Mouse (Mus musculus) Muller cell, postnatal 12 days (primary cell): ENCODE measurements at regions not wholly inside any gene's neighbourhood (a gene's known extent, or its start where the extent isn't known, plus 50 kb on each side); places are given as distances from the start of the nearest gene placed in this dataset.
"Not testable (repeated sequence)": the region's sequence is repeated elsewhere in the genome, so short reads cannot be mapped to it uniquely, and the experiment has no call there.

Experiments used
- DNase-seq: peaks from one replicate; pipeline ENCODE4 v3.0.0-alpha.2; 2015; ENCODE audit errors: inconsistent ontology term

DNA sequence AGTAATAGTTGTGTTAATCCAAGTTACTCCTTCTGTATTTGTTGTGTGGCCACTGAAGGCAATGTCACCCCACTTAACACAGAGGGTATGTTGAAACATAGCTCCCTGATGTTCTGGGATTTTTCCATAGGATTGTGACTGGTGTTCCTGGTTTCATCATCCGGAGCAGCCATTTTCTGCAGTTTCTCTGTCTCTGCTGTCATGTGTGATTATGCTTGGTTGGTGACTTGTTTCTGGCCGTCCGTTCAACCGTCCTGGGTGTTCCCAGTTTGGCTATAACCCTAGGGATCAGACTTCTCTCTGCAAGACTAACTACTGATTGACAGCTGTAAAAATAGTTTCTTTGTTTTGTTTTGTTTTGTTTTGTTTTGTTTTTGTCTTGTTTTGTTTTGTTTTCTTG lies 98.1 kb upstream of the Rpl34 start:
- no peak for DNase-seq

DNA sequence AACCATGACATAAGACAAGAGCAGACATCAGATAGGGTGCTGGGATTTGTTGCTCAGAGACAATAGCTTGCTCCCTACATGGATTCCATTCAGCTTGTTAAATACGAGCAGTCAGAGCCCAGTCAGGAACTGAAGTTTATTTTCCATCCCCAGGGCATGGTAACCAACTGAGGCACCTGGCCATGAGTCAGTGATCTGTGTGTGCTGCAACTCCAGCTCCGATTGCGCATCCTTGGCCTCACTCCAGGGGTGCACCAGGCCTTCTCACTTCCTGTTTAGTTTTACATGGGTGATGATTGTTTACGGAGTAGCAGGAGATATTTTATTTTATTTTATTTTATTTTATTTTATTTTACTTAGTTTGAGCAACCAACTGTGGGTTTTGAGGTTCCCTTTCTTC lies 97.7 kb upstream of the Rpl34 start:
- DNase-seq = peak; percentile 39

DNA sequence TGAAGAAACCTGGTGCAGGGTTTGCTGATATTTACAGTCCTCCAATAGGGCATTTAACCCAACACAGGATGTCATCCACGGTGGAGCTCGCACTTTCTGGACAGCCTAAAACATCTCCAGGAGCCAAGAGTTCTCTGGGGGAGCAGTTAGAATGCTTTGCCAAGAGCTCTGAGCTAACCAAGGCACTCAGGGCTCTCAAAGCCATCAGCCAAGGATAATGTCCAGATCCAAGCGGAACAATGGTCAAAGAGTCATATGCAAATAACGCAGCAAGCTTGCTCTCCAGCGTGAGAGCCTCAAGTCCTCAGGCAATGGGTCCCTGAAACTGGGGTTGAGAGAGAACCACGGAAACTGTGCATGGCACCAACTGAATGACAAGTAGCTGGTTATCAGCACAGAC lies 96.8 kb upstream of the Rpl34 start:
- no peak for DNase-seq

DNA sequence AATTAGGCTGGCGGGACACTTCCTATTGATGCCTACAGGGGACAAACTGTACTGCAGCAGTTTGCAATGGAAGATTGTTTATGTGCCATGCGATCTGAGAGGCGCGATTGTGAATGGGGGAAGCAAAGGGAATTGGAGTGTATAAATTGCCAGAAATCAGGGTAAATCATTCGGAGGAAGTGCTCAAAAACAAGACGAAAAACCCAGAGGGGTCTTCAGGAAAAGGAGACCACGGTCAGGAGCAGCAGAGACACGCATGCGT lies 89.6 kb upstream of the Rpl34 start:
- DNase-seq = no peak

DNA sequence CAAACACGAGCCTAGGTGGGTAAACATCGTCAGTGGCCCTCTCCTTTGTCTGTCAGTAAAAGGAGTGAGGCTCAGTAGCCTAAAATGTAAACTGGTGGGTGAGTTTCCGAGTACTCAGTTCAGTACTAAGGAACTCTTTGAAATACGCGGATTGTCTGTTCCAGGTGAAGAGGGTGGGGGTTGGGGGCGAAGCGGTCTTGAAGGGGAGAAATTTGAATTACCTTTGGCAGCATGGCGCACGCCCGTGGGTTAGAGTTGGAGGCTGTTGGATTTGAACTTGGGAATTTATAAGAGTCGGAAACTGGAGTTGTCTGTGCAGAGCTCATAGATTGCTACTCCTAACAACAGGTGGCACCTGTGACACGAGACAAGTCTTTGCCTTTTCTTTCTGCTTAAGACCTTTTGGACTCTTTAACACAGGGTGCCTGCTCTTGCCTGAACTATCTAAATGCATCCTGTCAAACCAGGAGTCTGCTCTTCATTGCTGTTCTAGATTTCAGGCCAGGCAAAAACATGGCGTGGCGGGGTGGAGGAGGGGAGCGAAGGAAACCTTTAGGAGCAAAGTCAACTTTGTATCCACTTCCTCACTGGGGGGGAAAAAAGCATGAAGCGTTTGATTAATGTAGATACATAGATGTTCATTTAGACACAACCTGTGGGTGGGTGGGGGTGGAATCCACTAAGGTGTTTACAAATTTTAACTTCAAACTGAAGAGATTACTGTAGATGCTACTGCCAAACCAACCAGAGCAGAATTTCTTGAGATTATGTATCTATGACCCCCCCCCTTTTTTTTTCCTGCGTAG lies 89.0 kb upstream of the Rpl34 start:
- DNase-seq = no peak

DNA sequence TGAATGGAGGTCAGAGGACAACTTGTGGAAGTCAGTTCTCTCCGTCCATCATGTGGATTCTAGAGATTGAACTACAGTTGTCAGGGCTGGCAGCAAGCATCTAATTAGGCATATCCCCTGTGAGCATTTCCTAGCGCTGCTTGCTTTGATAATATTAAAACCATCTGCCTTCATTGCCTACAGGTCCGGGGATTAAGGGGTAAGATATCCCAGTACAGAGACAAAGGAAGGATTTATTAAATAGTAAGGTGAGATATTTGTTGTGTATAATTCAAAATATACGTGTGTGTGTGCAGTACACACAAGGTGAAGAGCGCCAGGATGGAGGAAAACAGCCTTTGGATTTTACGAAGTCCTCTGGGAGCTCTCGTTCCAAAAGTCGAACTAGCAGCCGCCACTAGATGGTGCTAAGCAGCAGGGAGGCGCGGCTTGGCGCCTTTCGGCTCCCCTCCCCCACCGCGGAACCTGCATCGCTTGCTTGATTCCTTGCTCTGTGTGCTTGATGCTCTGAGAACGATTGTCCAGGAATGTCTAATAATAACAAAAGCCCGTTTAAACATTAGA lies 88.4 kb upstream of the Rpl34 start:
- peak; percentile 86 for DNase-seq

DNA sequence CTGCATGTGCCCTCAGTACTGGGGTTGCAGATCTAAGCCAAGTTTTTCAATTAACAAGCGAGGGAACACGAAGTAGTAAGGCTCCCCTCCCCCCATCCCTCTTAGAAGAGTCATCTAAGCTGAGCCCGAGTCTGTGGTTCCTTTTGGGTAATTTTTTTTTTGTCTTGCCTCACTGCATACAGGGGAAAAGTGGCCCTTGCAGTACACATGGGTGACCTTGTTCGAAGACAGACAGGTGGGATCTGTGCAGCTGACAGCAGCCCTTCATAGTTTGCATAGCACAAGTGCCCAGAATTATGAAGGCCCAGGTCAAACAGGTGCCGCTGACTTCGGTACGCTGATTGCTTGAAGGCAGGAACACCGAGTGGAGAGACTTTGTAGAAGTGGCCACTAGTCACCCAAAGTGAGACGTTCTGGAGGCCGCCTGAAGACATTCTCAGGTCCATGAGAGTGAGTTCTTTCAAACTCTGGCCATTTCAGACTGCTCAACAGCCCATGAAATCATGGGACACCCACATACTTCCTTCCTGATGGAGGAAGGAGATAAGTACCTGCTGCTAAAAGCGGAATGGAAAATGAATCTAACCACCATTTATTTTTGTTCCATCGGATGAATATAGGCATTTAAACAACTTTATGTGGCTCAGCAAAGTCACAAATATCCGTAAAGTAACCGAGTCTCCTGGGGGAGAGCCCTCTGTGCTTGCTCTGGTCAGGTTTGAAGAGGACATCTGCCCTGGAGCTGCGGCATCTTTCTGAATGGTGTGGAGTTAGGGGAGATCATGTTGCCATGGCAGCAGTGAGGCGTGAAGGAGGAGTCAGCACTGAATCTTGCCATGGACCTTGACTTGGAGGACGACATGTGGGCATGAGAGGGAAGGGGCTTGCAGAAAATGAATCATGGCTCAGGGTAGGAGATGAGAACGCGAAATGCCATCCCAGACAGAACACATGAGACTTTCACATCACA lies 79.8 kb upstream of the Rpl34 start:
- no peak for DNase-seq

DNA sequence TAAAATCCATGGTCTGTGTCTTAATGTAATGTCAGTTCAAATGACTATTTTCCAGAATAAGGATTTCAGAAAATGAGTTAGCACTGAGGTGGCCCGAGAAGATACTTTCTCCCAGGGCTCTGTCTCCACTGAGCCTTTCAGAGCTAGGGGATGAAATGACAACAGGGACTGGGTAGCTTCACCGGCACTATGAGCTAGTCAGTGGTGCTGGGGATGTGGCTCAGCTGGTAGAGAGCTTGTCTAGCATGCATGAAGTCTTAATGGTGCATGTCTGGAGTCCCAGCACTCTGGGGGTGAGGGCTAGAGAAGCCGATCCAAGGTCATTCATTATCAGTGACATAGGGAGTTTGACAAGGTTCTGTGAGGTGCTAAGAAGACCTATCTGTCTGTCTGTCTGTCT lies 75.1 kb upstream of the Rpl34 start:
- no peak for DNase-seq

DNA sequence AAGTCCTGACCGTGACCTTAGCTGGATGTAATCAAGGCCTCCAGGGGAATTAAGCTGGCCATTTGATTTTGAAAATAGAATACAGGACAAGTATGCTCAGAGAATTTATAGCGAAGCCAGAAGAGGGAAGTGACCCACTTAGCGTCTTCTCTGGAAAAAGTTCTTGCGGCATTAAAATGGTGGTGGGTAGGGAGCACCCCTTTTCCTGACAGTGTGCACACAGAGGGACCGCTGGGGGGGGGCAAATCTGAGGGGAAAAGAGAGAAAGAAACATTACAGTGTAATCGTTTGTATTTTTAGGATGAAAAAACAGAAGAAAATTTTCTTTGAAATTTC lies 74.1 kb upstream of the Rpl34 start:
- DNase-seq = no peak

DNA sequence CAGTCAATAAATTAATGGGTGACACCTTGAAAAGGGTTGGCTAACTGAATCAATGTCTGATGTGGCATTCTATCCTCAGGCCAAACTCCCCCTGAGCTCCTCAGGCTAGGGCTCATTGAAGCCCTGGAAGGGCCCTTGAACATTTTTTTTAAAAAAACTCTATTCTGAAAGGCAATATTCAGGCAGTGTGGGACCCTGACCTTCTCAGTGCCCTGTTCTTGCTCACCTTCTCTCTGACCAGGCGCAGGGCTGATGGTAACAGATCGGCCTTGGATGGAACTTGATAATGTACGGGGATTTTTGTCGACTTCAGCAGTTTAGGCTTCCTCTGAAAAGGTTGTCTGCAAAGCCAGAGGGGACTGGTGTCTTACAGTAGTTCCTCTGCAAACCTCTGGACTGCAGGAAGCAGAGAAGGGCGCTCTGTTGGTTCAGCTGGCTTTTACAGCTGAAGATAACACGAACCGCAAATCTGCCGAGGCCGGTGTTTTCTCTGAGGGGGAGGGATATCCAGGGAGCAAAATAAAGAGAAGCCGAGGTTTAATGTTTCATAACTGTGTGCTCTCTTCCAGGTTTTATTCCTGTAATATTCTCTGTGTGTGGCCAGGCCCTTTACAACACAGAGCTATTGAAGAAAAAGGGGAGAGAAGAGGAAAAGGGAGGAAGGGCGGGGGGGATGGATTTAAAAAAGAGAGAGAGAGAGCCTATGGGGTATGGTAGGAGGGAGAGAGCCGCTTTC lies 73.6 kb upstream of the Rpl34 start:
- DNase-seq = no peak

DNA sequence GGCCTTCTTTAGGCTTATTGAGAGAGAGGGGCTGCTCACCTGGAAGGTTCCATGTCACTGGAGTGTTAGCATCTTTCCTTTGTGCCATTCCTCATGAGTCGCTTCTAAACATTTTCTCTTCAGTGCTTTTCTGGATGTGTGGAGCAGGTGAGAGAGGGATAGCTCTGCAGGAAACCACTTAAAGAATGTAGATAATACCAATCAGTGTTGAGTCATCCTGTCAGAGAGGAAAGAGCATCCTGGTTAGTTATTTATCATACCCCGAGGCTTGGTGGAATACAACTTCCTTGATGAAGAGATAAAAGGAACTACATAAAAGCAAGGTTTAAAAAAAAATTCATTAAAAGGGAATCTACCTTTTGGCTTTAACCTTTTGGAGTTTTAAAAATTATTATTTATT lies 69.8 kb upstream of the Rpl34 start:
- no peak for DNase-seq

DNA sequence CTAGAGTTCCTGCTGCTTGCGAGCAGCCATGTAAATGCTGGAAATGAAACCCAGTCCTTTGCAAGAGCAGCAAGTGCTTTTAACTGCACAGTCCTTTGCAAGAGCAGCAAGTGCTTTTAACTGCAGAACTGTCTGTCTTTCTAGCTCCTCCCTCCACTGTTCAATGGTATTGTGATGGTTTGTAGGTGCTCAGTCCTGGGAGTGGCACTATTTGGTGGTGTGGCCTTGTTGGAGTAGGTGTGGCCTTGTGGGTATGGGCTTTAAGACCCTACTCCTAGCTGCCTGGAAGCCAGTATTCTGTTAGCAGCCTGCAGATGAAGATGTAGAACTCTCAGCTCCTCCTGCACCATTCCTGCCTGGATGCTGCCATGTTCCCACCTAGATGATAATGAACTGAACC lies 67.8 kb upstream of the Rpl34 start:
- DNase-seq = not testable (repeated sequence)

DNA sequence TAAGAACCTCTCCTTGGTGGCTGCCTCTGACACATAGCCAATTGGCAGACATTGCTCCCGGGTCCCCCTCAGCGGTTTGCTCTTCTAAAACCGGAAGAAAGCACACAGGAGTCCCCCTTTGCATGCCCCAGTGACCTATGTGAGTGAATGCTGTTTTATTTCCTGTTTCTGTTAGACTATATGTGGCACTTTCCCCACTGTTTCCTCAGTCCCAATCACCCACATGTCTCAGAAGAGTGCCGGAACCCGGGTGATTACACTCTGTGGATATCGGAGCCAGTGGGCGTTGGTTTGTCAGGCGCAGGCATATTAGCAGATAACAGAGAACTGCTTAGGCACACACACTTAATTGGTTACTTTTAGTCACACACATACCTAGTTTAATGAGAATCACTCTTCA lies 66.3 kb upstream of the Rpl34 start:
- no peak for DNase-seq

DNA sequence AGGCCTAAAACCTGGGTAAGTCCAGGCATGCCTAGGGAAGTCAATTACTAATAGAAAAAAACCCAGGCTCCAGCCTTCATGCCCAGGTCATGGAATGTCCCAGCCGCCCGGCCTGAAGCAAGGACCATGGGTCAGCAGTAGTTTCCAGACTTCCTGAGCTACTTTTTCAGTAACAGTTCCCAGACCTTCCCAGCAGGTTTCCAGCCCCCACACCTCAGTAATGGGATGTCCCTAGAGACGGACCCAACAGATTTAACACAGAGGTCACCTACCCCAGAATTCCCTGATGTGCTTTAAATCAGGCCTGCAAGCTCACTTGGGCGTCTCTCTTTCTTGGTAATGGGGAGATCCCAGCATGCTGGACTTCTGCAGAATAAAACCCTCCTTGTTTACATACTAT lies 65.2 kb upstream of the Rpl34 start:
- DNase-seq = no peak

DNA sequence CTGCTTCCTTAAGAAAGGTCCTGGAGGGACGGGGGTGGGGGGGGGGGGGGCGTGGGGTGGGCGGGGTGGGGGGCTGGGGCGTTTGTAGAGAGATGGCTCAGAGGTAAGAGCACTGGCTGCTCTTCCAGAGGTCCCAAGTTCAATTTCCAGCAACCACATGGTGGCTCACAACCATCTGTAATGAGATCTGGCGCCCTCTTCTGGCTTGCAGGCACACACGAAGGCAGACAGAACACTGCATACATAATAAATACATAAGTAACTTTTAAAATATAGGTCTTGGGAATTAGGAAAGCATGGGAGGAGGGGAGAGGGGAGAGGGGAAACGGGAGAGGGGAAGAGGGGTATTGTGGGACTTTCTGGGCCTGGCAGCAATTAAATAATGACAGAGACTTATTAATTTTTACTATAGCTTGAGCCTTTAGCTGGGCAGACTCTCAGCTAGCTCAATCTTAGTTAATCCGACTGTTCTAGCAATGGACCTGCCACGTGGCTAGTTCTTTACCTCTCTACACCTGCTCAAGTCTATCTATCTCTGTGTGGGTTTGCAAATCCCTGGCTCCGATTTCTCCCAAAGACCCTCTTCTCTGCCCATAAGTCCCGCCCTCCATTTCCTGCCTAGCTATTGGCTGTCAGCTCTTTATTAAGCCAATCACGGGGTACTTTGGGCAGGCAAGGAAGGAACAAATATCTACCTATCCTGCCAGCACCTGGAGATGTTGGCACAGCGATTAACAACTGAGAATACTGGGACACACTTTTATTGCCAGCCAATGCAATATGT lies 64.1 kb upstream of the Rpl34 start:
- DNase-seq = no peak

DNA sequence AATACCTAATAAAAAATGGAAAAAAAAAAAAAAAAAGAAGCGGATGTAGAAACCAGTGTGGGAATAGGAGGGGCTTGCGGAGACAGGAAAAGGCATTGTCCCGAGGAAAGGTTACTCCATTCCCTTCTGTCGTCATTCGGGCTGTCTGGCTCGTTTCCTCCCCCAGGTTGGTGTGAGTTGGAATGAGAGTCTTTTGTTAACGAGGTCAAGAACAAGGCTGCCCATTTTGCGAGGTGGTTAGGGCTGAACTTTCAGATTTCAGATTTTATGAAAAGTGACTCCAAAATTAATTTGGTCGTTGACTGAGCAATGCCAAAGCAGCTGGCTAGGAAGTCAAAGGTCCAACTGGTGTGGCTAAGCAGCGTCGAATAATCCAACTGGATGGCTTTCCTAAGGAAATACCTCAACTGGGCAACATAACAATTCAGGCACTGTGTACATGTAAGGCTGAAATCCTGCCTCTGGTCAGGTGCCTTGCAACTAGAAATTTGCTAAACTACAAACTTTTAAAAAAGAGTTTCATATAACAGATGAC lies 50.6 kb upstream of the Rpl34 start:
- peak; percentile 58 for DNase-seq
